Mouse (Mus musculus): ENCODE data around the gene Nkap. TPM values are rescaled to one million over a fixed set of nuclear protein-coding genes. Genes with fewer than 3 reads are reported as not detected.

Gene Nkap
- total RNA-seq (2023) = 10 to 100 TPM; 11.4 to 14.1 TPM

DNA sequence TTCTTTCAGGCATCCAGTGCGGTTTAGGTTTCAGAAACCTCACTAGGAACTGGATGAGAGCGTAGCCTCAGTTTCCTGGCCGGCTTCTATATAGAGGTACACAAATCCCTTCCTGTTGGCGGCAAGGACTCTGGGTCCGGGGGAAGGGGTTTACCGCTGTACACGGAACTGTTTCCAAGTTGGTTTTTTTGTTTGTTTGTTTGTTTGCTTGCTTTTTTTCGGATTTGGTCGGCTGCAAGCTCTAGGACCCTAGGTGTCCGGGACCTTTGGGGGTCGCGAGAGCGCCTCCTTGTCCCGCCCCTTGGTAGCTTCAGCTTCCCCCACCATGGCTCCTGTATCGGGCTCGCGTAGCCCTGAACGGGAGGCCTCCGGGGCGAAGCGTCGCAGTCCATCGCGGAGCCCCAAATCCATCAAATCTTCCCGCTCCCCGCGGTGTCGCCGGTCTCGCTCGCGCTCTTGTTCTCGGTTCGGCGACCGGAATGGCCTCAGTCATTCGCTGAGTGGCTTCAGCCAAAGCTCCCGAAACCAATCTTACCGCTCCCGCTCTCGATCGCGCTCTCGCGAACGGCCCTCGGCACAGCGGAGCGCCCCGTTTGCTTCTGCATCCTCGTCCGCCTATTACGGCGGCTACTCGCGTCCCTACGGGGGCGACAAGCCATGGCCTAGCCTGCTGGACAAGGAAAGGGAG is at the start of gene Nkap:
Nkap (plus strand) TSS at position 125 of the 688 bp plus-strand sequence.

DNA sequence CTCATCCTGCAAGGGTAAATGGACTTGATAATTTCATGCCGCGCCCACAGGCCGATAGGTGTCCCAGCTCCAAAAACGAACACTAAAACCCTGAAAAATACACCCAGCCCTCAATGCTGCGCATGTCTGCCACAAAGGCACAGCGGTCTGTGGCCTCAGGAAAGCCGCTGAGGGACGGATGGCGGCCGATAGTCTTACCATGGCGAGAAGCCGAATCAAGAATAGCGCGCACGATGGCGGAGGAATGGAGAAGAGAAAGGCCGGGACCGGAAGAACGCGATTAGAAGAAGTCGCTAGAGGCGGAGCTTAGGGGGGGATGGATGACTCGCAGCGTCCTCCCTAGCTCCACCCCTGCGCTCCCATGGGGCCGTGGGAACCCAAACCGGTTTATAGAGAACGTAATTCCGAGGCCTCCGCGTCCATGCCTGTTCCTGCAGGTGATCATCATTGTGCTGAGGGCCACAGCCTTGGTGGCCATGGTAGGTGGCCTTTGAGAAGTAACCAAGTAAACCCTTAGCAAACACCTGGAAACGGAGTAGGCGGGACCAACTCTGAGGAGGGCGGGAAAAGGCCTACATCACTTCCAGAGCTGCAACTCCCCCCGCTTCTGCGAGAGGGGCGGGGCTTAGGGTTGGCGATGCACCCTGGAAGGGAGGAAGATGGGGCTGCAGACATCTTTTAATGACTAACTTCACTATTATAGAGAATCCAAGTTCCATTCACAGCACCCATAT is 41.5 kb upstream of the Nkap start, which contains the start of gene Rpl39:
Rpl39 (minus strand) TSS at position 476 of the 734 bp plus-strand sequence.

DNA sequence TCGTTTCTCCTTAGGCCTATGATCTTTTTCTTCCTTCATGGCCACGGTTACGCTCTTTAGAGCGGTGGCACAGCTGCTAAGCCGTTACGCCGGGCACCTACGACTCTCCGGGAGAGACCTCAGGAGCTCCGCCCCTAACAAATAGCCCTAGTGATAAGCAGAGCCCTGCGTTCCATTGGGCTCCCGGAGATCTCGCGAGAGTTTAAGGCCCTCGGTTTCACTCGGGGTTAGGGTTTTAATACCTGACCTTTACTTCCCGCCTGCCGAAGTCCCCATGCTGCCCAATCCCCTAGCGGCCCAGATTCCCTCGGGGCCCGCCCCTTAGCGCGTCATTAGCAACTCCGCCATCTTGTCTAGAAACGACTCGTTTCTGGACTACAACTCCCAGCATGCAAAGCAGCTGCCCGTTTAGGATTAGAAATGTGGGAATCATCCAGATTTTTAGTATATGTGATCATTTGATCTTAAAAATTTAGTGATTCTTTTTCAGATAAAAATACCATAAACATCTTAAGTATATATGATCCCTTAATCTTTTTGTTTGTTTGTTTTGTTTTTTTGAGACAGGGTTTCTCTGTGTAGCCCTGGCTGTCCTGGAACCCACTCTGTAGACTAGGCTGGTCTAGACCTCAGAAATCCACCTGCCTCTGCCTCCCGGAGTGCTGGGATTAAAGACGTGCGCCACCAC is 16.3 kb upstream of the Nkap start, which contains the start of gene Upf3b:
Upf3b (minus strand) TSS at position 130 of the 688 bp plus-strand sequence.

DNA sequence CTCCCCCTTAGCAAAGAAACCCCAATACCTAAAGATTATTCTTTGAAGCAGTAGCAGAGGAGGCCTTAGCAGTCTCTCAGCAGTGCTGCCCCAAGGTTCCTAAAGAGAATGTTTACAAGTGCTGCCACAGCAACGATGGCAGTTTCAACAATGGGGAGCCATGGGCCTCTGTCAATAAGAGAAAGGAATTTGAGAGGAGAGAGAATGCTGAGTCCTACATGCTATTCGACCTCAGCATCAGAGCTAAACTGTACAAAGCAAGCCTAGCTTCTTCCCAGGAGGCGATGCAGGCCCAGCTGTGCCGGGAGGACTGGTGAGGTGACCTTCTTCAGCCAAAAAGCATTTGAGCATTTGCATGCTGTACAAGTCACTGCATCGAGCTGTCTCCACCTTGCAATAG is 42.1 kb downstream of the Nkap start, which contains the start of gene Akap14:
Akap14 (minus strand) TSS at position 101 of the 400 bp plus-strand sequence.

DNA sequence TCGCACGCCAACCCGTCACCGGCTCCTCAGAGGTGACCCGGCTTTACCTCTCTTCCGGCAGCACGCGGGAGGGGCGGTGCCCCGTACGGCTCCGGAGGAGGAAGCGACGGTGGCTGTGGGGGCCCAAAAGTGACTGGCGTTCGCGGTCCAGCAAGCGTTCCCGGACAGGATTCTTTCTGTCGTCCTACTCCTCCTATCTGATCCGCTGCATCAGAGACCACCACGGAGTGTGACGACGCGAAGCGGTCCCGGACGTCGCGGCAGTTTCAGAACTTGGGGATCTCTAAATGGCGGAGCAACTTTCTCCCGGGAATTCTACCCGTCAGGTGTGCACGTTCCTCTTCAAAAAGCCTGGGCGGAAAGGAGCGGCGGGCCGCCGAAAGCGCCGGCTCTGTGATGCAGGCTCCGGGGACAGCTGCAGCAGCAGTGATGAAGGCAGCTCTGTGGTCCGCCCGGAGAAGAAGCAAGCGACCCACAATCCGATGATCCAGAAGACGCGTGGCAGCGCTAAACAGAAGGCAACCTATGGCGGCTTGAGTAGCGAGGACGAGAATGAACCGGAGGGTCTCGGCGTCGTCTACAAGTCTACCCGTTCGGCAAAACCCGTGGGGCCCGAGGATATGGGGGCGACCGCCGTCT is 64.6 kb downstream of the Nkap start, which contains the start of the genes Ndufa1 and Rnf113a1:
Ndufa1 (minus strand) TSS at position 59 of the 639 bp plus-strand sequence.
Rnf113a1 (plus strand) TSS at position 141 of the 639 bp plus-strand sequence.

Other genes starting within 250 kb of the Nkap start
- 1 to 10 TPM; 4.0 to 4.4 TPM for gene Nkrf, start 223.9 kb upstream of the Nkap start, total RNA-seq (2023)
- gene Sept6, start 135.0 kb upstream of the Nkap start, total RNA-seq (2023) = 10 to 100 TPM; 30.3 to 31.3 TPM
- under 1 TPM in 1 of 2 experiments, not detected in 1; 0.31 TPM for gene Sowahd, start 78.0 kb upstream of the Nkap start, total RNA-seq (2023)
- 100 to 1,000 TPM; 688 to 744 TPM for gene Rpl39, start 41.4 kb upstream of the Nkap start, total RNA-seq (2023)
- 10 to 100 TPM; 13.9 to 15.1 TPM for gene Upf3b, start 16.5 kb upstream of the Nkap start, total RNA-seq (2023)
- not detected for gene Akap14, start 42.0 kb downstream of the Nkap start, total RNA-seq (2023)
- 100 to 1,000 TPM; 116 to 126 TPM for gene Ndufa1, start 64.4 kb downstream of the Nkap start, total RNA-seq (2023)
- 1 to 10 TPM; 1.0 to 2.6 TPM for gene Rnf113a1, start 64.5 kb downstream of the Nkap start, total RNA-seq (2023)
- gene Gm9, start 84.2 kb downstream of the Nkap start, total RNA-seq (2023) = not detected
- gene Rhox1, start 95.5 kb downstream of the Nkap start, total RNA-seq (2023) = not detected
- not detected for gene Rhox2a, start 118.2 kb downstream of the Nkap start, total RNA-seq (2023)
- not detected for gene Rhox3a, start 123.1 kb downstream of the Nkap start, total RNA-seq (2023)
- gene Rhox4a, start 138.5 kb downstream of the Nkap start, total RNA-seq (2023) = not detected

All from monocyte, adult 59 days (primary cell).